Mouse (Mus musculus): ENCODE measurements around the gene Syt9. TPM values are rescaled to one million over a fixed set of nuclear protein-coding genes. Genes with fewer than 3 reads are reported as not detected.
A peak's percentile ranks its signal among the peaks of the same experiment; 100 is the strongest.

Syt9 gene
- polyA plus RNA-seq (2015; fragmentation: Nextera tagmentation; extraction: Ambion mirVana) = 6.1 TPM in 2 replicates

GRCm38 (mm10) chr7:107370232-107371125, at the start of gene Syt9:
Gene Syt9 (plus strand): TSS chr7:107370728.
- Histone ChIP-seq H3K9me3 (no peaks in the 10 kb centered on the region), H3K36me3 (no peaks in the 10 kb centered on the region), H3K9ac (peak within 1 kb of the TSS; percentile 77), H3K27ac (peak within 1 kb of the TSS; percentile 12), H3K4me1 (replicated peaks) (peaks cover 25% of the 10 kb centered on the region), H3K4me2 (peak within 1 kb of the TSS; percentile 96), H3K4me3 (peak within 1 kb of the TSS; percentile 74), H3K27me3 (peaks cover 68% of the 10 kb centered on the region)
- peak; percentile 93 for ATAC-seq (ENCODE audit: low FRiP score)
- WGBS = under 1% methylated on average over 70 of the region's 102 CpGs

DNA sequence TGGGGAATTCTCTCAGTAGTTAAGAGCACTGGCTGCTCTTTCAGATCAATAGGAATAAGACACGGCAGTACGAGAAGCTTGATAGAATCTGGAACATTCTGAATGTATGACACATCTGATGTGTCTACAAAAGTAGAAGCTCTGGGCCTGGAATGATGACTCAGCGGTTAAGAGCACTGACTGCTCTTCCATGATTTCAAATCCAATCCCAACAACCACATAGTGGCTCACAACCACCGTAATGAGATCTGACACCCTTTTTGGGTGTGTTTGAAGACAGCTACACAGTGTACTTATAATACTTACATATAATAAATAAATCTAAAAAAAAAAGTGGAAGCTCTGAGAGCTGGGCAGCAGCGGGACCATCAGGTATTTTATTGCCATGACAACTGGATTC, 31.5 kb upstream of the Syt9 start:
- H3K4me1 ChIP-seq (replicated peaks) = peaks cover 6% of the 10 kb centered on the region
- no peak overlapping the region for H3K9ac ChIP-seq
- H3K36me3 ChIP-seq = no peaks in the 10 kb centered on the region
- WGBS = 89% methylated on average over 5 of the region's 5 CpGs
- no peak overlapping the region for H3K4me3 ChIP-seq
- no peak overlapping the region for H3K27ac ChIP-seq
- H3K9me3 ChIP-seq = no peaks in the 10 kb centered on the region
- H3K4me2 ChIP-seq = no peak overlapping the region
- no peak for ATAC-seq (ENCODE audit: low FRiP score)
- no peaks in the 10 kb centered on the region for H3K27me3 ChIP-seq

DNA sequence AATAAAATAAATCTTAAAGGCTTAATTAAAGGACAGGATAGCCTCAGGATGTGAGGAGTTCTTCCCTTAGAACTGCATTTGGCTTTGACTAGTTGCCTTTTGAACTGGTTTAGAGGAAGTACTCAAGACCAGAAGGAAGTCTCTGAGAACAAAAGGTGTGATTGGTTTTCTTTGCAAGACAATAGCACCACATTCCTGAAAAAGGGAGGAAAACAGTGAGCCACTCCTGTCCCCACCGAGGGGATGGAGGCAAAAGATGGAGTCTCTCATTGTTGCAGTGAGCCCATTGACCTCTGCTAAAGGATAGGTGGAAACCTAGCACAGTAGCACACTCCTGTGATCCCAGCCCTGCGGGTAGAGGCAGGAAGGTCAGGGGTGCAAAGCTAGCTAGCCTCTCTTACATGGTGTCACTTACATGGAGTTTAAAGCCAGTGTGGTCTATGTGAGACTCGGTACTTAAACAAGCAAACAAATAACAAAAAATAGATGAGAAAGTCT, 30.9 kb upstream of the Syt9 start:
- Histone ChIP-seq H3K4me1 (replicated peaks) (peaks cover 6% of the 10 kb centered on the region), H3K4me2 (no peak overlapping the region), H3K27ac (no peak overlapping the region), H3K9me3 (no peaks in the 10 kb centered on the region), H3K36me3 (no peaks in the 10 kb centered on the region), H3K27me3 (no peaks in the 10 kb centered on the region), H3K9ac (no peak overlapping the region), H3K4me3 (no peak overlapping the region)
- ATAC-seq (ENCODE audit: low FRiP score) = no peak
- 53% methylated on average over 3 of the region's 3 CpGs for WGBS

- Histone ChIP-seq H3K4me2 (no peak overlapping the region), H3K27ac (no peak overlapping the region), H3K9ac (no peak overlapping the region), H3K9me3 (no peaks in the 10 kb centered on the region), H3K4me3 (no peak overlapping the region), H3K27me3 (no peaks in the 10 kb centered on the region), H3K4me1 (replicated peaks) (peaks cover 6% of the 10 kb centered on the region), H3K36me3 (no peaks in the 10 kb centered on the region)
- ATAC-seq (ENCODE audit: low FRiP score) = no peak
- 78% methylated on average over 1 of the region's 1 CpGs for whole genome bisulfite sequencing
Observed at GRCm38 (mm10) chr7:107340221-107340620, 30.3 kb upstream of the Syt9 start.

- Histone ChIP-seq H3K4me3 (no peak overlapping the region), H3K27ac (peak overlapping the region; percentile 40; the same call in 1 of the 2 replicates), H3K9me3 (no peaks in the 10 kb centered on the region), H3K4me1 (replicated peaks) (peaks cover 6% of the 10 kb centered on the region), H3K4me2 (no peak overlapping the region), H3K27me3 (no peaks in the 10 kb centered on the region), H3K36me3 (no peaks in the 10 kb centered on the region), H3K9ac (no peak overlapping the region)
- whole genome bisulfite sequencing = 44% methylated on average over 8 of the region's 8 CpGs
- peak; percentile 75 for ATAC-seq (ENCODE audit: low FRiP score)
Observed at GRCm38 (mm10) chr7:107341519-107342190, 28.9 kb upstream of the Syt9 start.

GRCm38 (mm10) chr7:107349201-107349600, 21.3 kb upstream of the Syt9 start:
- whole genome bisulfite sequencing = 70% methylated on average over 1 of the region's 1 CpGs
- Histone ChIP-seq H3K27ac (no peak overlapping the region), H3K9me3 (no peaks in the 10 kb centered on the region), H3K27me3 (no peaks in the 10 kb centered on the region), H3K9ac (no peak overlapping the region), H3K4me2 (no peak overlapping the region), H3K4me1 (replicated peaks) (no peaks in the 10 kb centered on the region), H3K4me3 (no peak overlapping the region), H3K36me3 (no peaks in the 10 kb centered on the region)
- ATAC-seq (ENCODE audit: low FRiP score) = no peak

DNA sequence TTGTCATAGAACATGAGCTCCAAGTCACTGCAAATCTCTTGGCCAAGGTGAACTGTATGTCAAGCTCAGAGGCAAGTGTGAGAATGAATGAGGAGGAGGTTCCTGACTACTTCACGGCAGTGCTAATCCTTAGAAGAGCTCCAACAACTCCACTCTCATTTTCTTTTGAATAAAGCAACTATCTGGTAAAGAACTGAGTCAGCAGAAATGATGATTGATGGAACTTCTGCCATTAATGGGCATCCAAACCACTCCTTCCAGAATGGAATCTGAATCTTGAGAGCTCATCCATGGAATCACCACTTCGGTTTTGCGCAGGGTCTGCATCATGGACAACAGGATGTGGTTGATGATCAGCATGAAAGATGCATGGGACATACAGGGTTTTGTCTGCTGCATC, 8.4 kb upstream of the Syt9 start:
- Histone ChIP-seq H3K4me3 (no peak overlapping the region), H3K27ac (no peak overlapping the region), H3K9me3 (no peaks in the 10 kb centered on the region), H3K4me2 (no peak overlapping the region), H3K27me3 (peaks cover 4% of the 10 kb centered on the region; the same call in 1 of the 2 replicates), H3K36me3 (no peaks in the 10 kb centered on the region), H3K9ac (no peak overlapping the region), H3K4me1 (replicated peaks) (no peaks in the 10 kb centered on the region)
- ATAC-seq (ENCODE audit: low FRiP score) = no peak
- 95% methylated on average over 3 of the region's 3 CpGs for WGBS

DNA sequence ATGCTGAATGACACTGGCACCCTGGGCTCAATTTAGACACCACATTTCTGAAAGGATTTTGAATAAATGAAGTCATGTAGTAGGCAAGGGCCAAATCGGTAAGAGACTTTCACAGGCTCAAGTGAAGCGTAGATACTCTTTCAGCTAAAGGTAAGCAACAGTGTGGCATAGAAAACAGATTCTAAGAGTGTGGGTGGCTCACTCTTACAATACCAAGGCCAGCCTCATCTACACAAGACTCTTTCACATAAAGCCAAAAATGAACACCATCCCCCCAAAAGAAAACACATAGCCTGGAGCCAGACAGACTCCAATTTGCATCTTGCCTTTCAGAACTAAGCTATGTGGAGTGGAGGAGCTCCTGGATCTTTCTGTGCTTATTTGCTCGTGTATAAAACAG, 7.9 kb upstream of the Syt9 start:
- Histone ChIP-seq H3K9ac (no peak overlapping the region), H3K27me3 (peaks cover 7% of the 10 kb centered on the region), H3K4me2 (no peak overlapping the region), H3K27ac (no peak overlapping the region), H3K4me3 (no peak overlapping the region), H3K9me3 (no peaks in the 10 kb centered on the region), H3K36me3 (no peaks in the 10 kb centered on the region), H3K4me1 (replicated peaks) (no peaks in the 10 kb centered on the region)
- WGBS = 81% methylated on average over 3 of the region's 3 CpGs
- no peak for ATAC-seq (ENCODE audit: low FRiP score)

- H3K27ac ChIP-seq = peak overlapping the region; percentile 12; the same call in 1 of the 2 replicates
- H3K4me3 ChIP-seq = peak overlapping the region; percentile 74
- H3K9me3 ChIP-seq = no peaks in the 10 kb centered on the region
- H3K4me2 ChIP-seq = peak overlapping the region; percentile 96
- no peaks in the 10 kb centered on the region for H3K36me3 ChIP-seq
- H3K4me1 ChIP-seq (replicated peaks) = peaks cover 25% of the 10 kb centered on the region
- 3% methylated on average over 45 of the region's 45 CpGs for WGBS
- ATAC-seq (ENCODE audit: low FRiP score) = peak; percentile 14
- peaks cover 68% of the 10 kb centered on the region for H3K27me3 ChIP-seq
- H3K9ac ChIP-seq = peak overlapping the region; percentile 77
Observed at GRCm38 (mm10) chr7:107371126-107371920, 795 bp downstream of the Syt9 start.

GRCm38 (mm10) chr7:107380562-107380961, 10.0 kb downstream of the Syt9 start:
- no peak overlapping the region for H3K9ac ChIP-seq
- 84% methylated on average over 5 of the region's 5 CpGs for WGBS
- H3K27ac ChIP-seq = no peak overlapping the region
- no peak overlapping the region for H3K4me3 ChIP-seq
- ATAC-seq (ENCODE audit: low FRiP score) = no peak
- H3K4me1 ChIP-seq (replicated peaks) = no peaks in the 10 kb centered on the region
- no peaks in the 10 kb centered on the region for H3K27me3 ChIP-seq
- no peaks in the 10 kb centered on the region for H3K9me3 ChIP-seq
- no peaks in the 10 kb centered on the region for H3K36me3 ChIP-seq
- H3K4me2 ChIP-seq = no peak overlapping the region

GRCm38 (mm10) chr7:107389604-107390003, 19.1 kb downstream of the Syt9 start:
- no peaks in the 10 kb centered on the region for H3K36me3 ChIP-seq
- ATAC-seq (ENCODE audit: low FRiP score) = no peak
- no peak overlapping the region for H3K4me3 ChIP-seq
- no peak overlapping the region for H3K9ac ChIP-seq
- no peaks in the 10 kb centered on the region for H3K9me3 ChIP-seq
- no peak overlapping the region for H3K4me2 ChIP-seq
- H3K27ac ChIP-seq = no peak overlapping the region
- H3K4me1 ChIP-seq (replicated peaks) = no peaks in the 10 kb centered on the region
- no peaks in the 10 kb centered on the region for H3K27me3 ChIP-seq

DNA sequence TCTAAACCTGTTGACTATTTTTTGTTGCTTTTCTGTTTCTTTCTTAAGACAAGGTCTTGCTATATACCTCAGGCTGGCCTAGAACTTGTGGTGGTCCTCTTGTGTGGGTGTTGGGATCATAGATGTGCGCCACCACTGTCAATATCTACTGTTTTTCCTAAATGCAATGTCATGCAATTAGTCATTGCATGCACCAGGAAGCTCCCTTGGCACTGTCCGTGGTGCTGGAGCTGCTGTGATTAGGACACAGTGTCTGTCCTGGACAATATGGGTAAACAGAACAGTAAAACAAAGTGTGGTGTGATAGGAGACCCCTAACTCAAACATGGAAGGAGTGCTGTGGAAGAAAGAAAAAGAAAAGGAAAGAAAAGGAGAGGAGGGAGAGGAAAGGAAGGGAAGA, 22.2 kb downstream of the Syt9 start:
- Histone ChIP-seq H3K27me3 (no peaks in the 10 kb centered on the region), H3K27ac (no peak overlapping the region), H3K4me2 (no peak overlapping the region), H3K9me3 (no peaks in the 10 kb centered on the region), H3K4me1 (replicated peaks) (no peaks in the 10 kb centered on the region), H3K36me3 (no peaks in the 10 kb centered on the region), H3K4me3 (no peak overlapping the region), H3K9ac (no peak overlapping the region)
- no peak for ATAC-seq (ENCODE audit: low FRiP score)
- WGBS = 72% methylated on average over 2 of the region's 2 CpGs

Data from hindbrain, embryonic 13.5 days (tissue).